10 mouse cellular contexts compared by ENCODE assay signal in the genomic region with DNA sequence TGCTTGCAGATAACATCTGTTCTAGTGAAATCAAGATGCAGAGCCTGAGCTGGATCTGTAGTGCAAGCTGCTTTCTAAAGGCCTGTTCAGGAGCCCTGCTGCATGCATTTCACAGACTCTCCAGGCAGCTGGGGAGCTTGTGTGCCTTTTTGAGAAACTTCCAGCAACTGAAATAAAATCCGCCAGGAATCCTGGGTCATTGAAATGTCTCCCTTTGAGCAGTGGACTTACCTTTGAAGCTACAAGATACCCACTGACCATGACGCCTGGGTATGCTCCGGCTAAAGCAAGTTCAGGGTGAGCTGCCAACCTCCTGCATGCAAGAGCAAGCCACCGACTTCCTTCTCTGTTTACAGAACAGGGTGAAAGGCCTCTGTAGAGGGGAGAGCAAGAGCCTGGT.
DNase-seq lines count a peak whose midpoint lies in the region; ATAC-seq lines count a peak whose summit lies in the region.
"Had no signal": no experiment of that assay in that cellular context is flagged by ENCODE, and none has a peak within 500 bp of the region (broad histone marks: within the 10 kb centered on the region; RNA-seq: fewer than 3 reads in every experiment).

No protein-coding gene starts in this region.

- H3K9ac ChIP-seq in embryonic facial prominence, embryonic 14.5 days (ENCODE audit: low read depth, low read length), result no peak overlapping the region
- H3K9ac ChIP-seq: heart, embryonic 12.5 days had no signal

- H3K27me3 ChIP-seq in embryonic facial prominence, embryonic 14.5 days (replicated peaks; ENCODE audit: control insufficient read depth, insufficient read depth, low read length), result no peaks in the 10 kb centered on the region
- H3K27me3 ChIP-seq: heart, embryonic 12.5 days had no signal

- no peaks in the 10 kb centered on the region for H3K36me3 ChIP-seq in embryonic facial prominence, embryonic 14.5 days (ENCODE audit: control insufficient read depth, insufficient read depth, low read length)
- H3K36me3 ChIP-seq: heart, embryonic 12.5 days had no signal

- H3K4me3 ChIP-seq in embryonic facial prominence, embryonic 14.5 days (ENCODE audit: low read depth, low read length), result no peak overlapping the region
- H3K4me3 ChIP-seq: heart, embryonic 12.5 days had no signal

- peak; percentile 3 to 10 for DNase-seq in layer of hippocampus, postnatal 10 days (ENCODE audit: low spot score in 2 of 2)
- no peak for DNase-seq in layer of hippocampus, postnatal 25 days (ENCODE audit: extremely low spot score in 1 of 2, low spot score in 1 of 2)
- peak; percentile 76 for DNase-seq in embryo, embryonic 11 days
- peak; percentile 81 for DNase-seq in embryonic facial prominence, embryonic 14.5 days (ENCODE audit: low spot score)
- peak; percentile 58 for DNase-seq in mesoderm, embryonic 11.5 days (ENCODE audit: low read depth, low spot score)
- DNase-seq in Muller cell, postnatal 12 days (ENCODE audit: inconsistent ontology term), result no peak
- DNase-seq in thymus, postnatal 4 days, result no peak
- DNase-seq: lung, postnatal 14 days had no signal

- WGBS in embryonic facial prominence, embryonic 14.5 days, result 16% methylated on average over 4 of the region's 4 CpGs

- H3K27ac ChIP-seq in embryonic facial prominence, embryonic 14.5 days (replicated peaks; ENCODE audit: low read depth, low read length), result no peak overlapping the region

- peaks cover 8% of the 10 kb centered on the region; the same call in 1 of the 2 replicates for H3K4me1 ChIP-seq in embryonic facial prominence, embryonic 14.5 days (ENCODE audit: control insufficient read depth, insufficient read depth, low read length)

- ATAC-seq in embryonic facial prominence, embryonic 14.5 days (ENCODE audit: low read depth), result peak; percentile 77

- H3K4me2 ChIP-seq in embryonic facial prominence, embryonic 14.5 days (ENCODE audit: low read depth, low read length), result no peak overlapping the region
- H3K4me2 ChIP-seq: heart, embryonic 12.5 days; liver, embryonic 11.5 days had no signal

- no peaks in the 10 kb centered on the region for H3K9me3 ChIP-seq in embryonic facial prominence, embryonic 14.5 days (ENCODE audit: control insufficient read depth, low read length)
- H3K9me3 ChIP-seq: heart, embryonic 12.5 days had no signal

Comparison
In these comparisons a context has a peak if more than half of its experiments do, and no peak if none do; other contexts are left out.
1. DNase-seq: peak in layer of hippocampus, postnatal 10 days (2 of 2), embryo, embryonic 11 days (single experiment), embryonic facial prominence, embryonic 14.5 days (single experiment) and mesoderm, embryonic 11.5 days (single experiment); none in layer of hippocampus, postnatal 25 days (0 of 2), Muller cell, postnatal 12 days (single experiment) and thymus, postnatal 4 days (single experiment).